Mouse (Mus musculus) adrenal gland (tissue): ENCODE results near the gene Cdk14.

Source experiments
- intact Hi-C: fragments of 180-260 bp; cut with DNase I; formaldehyde crosslinking; loops from one replicate; pipeline ENCODE4 v1.15.1; 2025

The Cdk14 gene

DNA sequence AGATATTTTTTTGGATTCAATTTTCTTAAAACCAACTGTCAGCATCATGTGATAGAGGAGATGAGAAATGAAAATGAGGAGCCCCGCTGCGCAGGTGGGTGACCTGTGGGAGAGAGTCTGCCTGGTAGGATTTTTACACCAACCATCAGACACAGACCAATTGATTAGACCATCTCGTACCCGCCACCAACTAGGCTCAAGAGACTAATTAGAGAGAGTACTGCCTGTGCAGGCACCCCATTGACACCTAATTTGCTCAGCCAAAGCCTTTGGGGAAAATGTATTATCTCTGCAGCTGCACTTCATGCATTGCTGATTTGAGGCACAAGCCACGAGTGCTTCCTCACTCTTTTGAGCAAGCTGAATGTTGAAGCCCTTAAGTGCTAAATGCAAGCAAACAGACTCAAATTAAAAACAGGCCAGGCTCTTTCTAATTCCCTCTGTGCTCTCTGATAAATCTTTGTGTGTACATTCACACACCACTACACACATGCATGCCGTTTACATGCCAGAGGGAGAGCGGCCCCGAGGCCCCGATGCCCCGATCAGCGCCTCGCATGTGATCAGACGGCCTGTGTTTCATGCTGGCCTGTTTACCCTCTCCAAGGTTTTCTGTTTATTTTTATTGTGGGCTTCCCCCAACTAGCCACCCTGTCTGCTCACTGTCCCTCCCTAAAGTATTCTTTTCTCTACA is 607.9 kb downstream of the Cdk14 start:
- intact Hi-C loops: no loop called here

DNA sequence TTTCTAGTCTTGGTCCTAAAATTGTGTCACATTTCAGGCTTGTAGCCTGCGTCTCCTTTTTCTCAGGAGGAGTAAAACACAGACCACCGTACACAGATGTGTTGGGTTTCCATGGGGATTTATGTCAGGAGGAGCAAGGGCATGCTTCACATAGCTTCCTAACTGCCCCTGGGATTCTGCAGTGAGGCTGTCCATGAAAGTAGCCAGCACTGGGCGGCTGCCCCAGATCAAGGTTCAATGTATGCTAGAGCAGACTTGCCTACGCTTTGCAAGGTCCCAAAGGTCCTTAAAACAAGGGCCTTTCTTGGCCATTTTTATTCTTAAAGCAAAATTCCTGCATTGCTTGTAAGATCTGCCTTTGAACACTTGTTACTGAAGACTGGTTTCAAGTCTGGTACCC is 614.9 kb downstream of the Cdk14 start:
- intact Hi-C loops: no loop called here

DNA sequence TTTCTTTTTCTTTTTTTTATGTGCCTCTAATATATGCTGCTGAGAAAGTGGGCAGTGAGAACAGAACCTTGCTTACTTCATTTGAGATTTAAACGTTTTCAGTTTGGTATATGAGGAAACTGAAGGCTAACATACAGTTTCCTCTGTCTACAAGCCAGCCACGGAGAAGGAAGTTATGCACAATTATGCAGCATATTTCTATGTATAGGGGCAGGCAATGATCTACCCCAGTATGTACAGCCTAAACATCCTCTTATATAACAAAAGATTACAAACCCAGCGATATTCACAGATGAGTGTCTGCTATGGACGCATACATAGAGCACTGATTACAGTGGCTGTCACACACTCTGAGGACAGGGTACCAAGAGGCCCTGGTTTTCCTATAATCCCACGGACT is 616.4 kb downstream of the Cdk14 start:
- intact Hi-C loops: no loop called here

DNA sequence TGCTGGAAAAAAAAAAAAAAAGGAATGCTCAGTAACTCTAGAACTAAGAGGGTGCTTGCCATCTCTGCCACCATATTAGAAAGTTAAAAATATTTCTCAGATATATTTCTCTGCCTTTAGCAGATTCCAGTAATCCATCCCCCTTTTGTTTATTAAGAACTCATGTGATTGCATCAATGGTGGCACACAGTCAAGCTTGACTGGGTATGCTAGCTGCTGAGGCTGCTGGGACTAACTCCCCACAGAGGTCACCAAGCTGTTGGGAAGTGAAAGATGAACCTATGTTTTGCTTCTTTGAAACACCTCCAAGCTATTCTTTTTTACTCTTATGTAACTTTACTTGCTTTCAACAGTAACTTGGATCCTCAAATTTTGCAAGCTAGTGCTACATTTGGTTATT is 618.1 kb downstream of the Cdk14 start:
- intact Hi-C loops: no loop called here

DNA sequence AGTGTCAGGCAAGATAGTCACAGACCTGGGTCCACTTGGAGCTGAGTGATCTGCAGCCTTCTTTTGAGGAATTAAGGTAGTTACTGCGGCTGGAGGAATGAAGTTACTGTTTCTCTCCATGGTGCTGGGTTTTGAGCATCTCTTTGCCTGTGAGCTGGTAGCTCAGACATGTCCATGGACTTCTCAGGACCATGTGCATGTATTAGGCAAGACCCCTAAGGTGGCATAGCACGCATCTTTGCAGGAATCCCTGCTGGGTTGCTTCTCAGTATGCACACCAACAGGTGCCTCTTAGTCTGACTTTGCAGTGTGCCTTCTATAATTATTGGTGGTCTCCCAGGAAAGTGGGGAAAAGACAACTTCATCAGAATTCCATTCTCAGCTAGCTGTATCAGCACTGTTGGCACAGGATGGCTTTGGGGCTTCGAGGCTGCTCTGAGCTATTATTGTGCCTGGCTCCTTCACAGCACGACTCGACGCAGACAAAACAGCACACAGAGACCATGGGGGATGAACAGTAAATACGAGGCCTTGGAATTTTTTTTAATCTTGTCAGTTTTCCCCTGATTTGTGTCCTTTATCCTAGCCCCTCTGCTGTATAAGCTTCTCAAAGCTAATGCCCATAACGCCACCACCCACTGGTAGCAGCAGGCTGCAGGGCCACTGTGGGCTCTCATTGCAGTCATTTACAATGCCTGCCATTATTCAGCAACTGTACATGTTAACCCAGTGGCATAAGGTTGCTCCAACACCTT is 618.8 kb downstream of the Cdk14 start:
- intact Hi-C loops: no loop called here

DNA sequence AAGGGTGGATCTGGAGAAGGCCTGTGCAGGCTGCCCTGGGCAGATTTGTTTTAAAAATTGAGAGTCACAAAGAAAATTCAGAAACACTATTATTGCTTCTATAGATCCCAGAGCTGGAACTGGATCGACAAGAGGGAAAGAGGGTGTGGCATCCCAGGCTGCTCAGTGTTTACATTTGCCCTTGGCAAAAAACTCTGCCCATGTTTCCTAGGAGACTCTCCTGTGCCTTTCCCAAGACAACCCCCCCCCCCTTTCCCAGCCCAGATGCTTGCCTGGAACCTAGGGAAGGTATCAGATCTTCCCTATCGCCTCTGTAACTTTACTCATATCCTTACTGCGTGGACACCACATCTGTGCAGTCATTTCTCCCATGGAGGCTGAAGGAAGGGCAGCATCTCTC is 628.9 kb downstream of the Cdk14 start:
- intact Hi-C loops: no loop called here

DNA sequence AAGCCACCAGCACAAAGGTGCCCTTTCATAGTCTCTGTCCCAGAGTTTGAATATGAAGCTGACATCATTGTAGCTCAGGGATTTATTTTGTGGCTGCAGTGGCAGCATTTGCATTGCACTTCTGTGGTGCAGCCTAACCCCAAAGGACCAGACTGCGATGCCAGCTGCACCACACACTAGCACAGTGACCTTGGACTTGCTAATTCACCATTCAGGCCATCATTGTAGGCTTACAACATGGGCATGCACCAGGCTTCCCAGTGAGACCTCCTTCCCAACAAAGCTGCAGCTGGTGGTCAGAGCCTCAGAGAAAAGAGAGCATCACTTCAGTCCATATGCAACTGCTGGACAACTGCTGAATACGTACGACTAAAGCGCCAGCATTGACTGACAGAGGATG is 629.8 kb downstream of the Cdk14 start:
- intact Hi-C loops: no loop called here

DNA sequence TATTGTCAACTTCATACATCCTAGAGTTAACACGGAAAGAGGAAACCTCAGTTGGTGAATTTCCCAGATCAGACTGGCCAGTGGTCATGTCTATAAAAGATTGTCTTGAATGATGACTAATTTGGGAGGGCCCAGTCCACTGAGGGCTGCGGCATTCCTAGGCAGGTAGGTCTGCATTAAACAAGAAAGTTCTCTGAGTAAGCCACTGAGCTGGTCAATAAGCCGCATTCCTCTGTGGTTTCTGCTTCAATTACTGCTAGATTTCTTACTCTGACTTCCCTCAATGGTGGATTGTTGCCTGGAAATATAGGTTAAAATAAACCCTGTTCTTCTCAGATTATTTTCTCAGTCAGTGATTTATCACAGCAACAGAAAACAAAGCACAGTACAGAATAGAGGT is 631.6 kb downstream of the Cdk14 start:
- intact Hi-C loops: no loop called here

DNA sequence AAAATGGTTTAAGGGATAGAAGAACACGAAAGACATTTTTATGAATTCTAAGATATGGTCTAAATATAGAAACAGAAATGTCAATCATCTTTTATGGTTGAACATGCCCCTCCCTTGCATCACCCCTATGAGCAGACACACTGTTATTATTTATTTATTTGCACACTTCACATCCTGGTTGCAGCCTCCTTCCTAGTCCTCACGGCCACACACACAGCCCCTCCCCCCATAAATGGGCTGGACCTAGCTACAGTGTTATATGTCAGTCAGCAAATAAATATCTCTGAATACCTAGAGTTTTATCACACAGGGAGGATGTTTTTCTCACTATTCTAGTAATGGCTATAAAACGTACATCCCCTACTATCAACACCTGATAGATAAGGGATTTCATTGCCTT is 633.3 kb downstream of the Cdk14 start:
- intact Hi-C loops: no loop called here

DNA sequence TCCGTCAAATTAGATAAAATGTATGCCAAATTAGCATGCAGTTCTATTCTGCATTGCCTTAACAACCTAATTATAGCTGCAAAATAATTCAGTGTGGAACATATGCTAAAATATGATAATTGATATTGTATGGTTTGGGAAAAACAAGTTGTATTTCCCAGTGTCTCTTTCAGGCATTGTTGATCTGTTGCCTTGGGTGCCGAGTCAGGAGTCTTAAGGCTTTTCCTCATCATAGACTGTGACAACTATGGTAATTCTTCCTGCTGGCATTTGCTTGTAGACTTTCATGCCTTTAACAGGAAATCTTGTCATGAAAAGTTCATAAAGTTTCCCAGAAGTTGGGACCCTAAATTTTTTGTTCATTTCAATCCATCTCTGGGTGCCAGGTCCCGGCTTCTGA is 641.8 kb downstream of the Cdk14 start:
- intact Hi-C loops: no loop called here

DNA sequence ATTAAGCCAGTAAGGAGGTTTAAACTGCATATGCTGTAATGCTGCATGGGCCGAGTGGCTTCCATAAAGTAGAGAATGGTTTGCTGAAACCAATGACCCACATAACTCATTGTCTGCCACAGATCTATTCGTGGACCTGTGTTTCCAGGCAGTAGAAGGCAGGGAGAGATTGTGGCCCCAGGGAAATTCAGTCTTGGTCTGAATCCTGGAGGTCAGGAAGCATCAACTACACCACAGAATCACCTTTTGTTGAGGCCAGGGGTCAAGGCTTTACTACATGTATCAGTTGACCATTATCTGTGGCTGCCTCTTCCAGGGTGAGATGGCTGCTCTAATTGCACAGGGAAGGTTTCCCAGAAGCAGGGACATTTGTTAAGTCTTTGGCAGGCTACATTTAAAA is 643.6 kb downstream of the Cdk14 start:
- intact Hi-C loops: no loop called here

DNA sequence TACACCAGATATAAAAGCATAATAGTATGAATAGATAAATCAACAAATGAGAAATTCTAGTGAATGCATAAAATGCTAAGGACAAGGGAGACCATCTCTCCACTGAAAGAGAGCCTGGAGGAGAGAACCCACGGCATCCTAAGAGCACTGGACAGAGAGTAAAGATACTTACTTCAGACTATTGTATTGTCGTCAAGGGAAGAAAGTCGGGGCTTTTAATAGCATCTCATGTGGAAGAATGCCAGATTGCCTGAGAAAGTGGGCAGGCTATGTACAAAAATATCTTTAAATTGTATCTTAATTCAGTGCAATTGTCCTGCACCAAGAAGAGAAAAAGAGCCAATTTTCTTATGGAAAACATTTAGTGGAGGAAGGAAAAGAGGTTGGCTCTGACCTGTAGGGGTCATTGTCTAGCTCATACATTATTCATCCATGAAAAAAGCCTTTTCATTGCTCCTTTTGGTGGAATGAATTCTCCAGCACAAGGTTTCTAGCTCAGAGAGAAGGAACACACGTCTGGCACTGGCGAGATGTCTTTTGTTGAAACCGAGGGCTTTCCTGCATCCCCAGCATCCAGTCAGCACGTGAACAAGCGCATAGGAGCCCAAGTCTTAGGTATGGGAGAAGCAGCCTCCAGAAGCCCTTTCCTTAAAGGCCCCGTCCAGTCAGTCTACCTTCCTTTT is 646.9 kb downstream of the Cdk14 start:
- intact Hi-C loops: no loop called here

DNA sequence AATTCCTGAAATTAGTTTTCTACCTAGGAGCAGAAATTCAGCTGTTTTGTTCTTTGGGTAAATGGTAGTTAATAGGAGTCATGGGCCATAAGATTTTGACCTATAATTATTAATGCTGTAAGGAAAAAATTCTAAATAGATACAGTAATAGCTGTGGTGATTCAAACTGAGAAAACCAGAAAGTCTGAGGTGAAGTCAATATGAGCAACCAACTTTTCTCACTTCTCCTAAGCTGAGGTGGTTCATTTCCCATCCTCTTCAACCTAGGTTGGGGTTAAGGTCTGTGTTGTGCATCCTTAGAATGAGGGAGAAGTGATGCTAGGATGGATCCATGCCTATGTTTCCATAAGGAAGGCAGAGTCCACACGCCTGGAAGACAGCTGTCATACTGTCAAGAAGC is 649.5 kb downstream of the Cdk14 start:
- intact Hi-C loops: no loop called here

DNA sequence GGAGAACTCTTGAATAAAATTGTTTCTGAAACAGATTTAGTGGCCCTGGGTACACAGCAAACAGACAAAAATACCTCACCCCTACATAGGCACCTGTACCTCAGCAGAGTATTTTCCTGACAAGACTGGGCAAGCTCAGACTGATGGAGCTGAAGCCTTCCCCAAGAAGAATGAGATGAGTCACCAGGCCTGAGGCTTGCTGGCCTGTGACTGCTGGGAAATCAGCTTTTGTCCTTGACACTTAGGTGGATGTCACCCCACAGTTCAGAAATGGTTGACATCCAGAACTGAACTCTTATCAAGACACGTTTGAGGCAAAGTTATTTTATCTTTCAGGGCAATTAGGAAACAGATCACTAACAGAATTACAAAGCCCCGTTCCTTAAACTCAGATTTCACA is 652.2 kb downstream of the Cdk14 start:
- intact Hi-C loops: no loop called here

DNA sequence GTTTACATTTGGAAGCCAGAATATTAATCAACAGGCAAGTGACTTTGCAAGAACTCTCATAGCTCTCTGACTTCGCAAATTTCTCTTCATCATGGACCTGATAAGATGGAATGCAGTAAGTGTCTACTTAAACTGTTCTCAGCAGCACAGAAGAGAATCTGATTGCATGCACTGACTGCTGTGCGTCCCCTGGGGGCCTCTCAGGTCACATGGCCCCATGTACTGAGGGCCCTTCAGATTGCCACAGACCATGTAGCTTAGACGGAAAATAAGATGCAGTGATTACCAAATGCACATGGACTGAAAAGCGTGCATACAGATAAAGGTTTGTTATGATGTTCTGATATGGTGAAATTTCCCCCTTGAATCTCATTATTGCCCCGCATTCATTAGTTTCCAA is 653.4 kb downstream of the Cdk14 start:
- intact Hi-C loops: no loop called here

DNA sequence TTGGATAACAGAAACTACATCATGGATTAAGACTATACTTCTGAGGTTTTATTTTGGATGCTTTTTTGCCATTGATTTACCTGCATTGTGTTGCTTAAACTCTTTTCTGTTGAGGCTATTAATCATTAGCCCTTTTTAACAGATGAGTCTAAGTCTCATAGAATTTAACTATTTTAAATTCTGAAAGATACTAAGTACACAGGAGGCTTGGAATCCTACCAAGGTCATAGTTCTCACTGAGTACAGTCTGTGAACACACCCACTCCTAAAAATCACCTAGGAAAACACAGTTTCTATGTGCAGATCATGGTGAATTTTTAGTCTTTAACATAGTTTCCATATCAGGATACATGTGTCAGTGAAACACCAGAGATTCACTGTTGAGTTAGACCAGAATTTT is 658.2 kb downstream of the Cdk14 start:
- intact Hi-C loops: no loop called here

DNA sequence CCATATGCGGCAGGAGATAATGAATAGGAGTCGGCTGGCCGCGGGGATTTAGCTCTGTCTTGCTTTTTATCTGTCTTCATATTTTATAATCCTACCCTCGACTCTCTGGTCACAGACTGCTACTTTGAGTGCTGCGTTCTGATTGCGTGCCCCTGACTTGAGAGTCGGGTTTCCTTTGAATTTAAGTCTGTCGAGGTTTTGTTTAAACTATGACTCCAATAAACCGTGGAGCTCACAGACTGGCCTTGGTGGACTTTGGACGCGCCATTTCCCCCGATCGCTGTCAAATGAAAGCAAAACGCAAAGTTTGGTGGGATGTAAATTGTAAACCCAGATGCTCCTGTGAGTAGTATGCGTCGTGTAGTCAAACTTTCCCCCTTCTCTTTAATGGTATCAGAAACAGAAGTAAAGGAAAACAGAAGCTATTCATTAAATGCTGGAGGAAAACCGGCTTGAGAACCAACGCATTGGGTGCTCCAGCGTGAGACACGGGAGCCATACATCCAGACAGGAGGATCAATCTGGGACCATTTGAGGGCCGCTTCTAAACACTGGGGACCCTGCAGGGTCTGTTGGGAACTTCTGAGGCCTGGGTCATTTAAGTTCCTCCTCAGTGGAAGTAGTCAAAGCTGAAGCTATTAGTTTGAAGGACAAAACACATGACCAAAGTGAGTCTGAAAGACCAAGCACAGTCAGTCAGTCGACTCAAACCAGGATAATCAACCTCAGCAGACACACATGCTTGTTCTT is 661.6 kb downstream of the Cdk14 start:
- intact Hi-C loops: loop anchor here (5.0 to 10.0 kb wide), 3 partner anchors 156 to 564 kb away; partner anchors contain the start of gene Mterf1b

DNA sequence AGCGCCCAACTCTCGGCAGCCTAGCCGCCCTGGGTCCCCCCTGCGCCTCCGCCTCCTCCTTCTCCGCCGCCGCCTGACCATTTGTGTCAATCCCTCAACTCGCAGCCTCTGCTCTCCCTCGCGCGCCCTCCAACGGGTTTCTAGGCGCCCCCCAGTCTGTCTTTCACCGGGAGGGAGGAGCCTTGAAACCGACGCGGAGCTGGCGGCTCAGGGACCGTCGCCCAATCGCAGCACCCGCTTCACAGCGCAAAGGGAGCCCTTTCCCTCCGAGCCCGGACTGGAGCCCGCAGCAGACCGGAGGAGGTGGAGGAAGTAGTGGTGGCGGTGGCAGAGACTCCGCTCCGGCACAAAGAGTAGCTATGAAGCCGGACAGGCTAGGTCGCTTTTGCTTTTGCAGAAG is 662.2 kb downstream of the Cdk14 start, which contains the start of gene Fzd1:
Gene Fzd1, minus strand, starts transcription at position 134 of the 400 bp plus-strand sequence.
- intact Hi-C loops: loop anchor here (5.0 to 10.0 kb wide), 3 partner anchors 157 to 563 kb away; partner anchors contain the start of gene Mterf1b

DNA sequence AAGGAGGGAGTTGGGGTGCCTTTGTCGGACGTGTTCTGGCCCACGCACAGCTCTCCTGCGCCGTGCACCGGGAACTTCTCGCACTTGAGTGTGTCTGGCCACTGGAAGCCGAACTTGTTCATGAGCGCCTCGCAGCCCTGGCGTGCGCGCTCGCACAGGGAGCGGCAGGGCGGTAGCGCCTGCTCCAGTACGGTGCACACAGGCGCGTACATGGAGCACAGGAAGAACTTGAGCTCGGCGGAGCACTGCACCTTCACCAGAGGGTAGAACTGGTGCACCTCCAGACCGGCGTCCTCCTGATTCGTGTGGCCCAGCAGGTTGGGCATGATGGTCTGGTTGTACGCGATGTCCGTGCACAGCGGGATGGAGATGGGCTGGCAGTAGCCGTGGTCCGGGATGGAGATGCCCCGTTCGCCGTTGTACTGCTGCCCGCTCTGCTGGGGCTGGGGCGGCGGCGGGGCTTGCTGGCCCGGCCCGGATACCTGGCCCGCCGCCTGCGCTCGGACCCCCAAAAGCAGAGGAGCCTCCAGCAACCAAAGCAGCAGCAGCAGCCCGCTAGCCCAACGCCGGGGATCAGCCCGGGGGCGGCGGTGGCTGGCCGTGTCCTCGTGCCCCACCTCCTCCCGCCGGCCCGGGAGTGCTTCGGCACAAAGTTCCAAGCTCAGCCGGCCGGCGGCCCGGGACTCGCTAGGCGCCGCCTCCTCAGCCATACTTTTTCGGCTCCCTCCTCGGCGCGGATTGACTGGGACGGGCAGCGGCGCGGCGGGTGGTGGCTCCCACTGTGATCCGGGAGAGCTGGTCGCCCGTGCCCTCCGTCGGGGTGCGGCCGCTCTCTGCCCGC is 663.0 kb downstream of the Cdk14 start:
- intact Hi-C loops: loop anchor here (5.0 to 10.0 kb wide), 3 partner anchors 158 to 562 kb away; partner anchors contain the start of gene Mterf1b

DNA sequence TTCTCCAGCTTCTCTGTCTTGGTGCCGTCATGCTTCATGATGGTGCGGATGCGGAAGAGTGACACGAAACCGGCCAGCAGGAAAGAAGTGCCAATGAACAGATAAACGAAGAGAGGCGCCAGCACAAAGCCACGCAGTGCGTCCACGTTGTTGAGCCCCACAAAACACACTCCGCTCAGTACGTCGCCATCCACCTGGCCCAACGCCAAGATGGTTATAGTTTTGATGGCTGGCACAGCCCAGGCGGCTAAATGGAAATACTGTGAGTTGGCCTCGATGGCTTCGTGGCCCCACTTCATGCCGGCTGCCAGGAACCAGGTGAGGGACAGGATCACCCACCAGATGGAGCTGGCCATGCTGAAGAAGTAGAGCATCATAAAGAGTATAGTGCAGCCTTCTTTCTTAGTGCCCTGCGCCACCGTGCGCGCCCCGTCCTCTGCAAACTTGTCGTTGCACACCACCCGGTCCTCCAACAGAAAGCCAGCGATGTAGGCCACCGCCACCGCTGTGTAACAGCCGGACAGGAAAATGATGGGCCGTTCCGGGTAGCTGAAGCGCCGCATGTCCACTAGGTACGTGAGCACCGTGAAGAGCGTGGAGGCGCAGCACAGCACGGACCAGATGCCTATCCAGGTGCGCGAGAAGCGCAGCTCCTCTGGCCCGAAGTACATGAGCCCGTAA is 664.0 kb downstream of the Cdk14 start:
- intact Hi-C loops: loop anchor here (5.0 to 10.0 kb wide), 3 partner anchors 159 to 561 kb away; partner anchors contain the start of gene Mterf1b
